Mouse (Mus musculus): Measurements from ENCODE around the gene Dap3.

- TF ChIP-seq CTCF (IDR thresholded peaks at IDR 0.05; ENCODE audit: low read depth, low read length) (no peak), POLR2A (IDR thresholded peaks at IDR 0.05; ENCODE audit: extremely low read depth, insufficient read depth, low read length) (no peak)
Measured at GRCm38 (mm10) chr3:88921411-88921810, 29.6 kb downstream of the Dap3 start.
